Mouse (Mus musculus): ENCODE data around the gene Phf10. TPM values are rescaled to one million over a fixed set of nuclear protein-coding genes. Genes with fewer than 3 reads are reported as not detected.
A peak's percentile ranks its signal among the peaks of the same experiment; 100 is the strongest.
"Not testable (repeated sequence)": the region's sequence is repeated elsewhere in the genome, so short reads cannot be mapped to it uniquely, and the experiment has no call there.

Gene Phf10
- polyA plus RNA-seq, 1 experiment from 2014 or later, result 22.6 TPM

- H3K27ac ChIP-seq, result no peak overlapping the region
- no peaks in the 10 kb centered on the region for H3K27me3 ChIP-seq (ENCODE audit: control insufficient read depth, insufficient read depth, low read length)
- H3K4me1 ChIP-seq (replicated peaks; ENCODE audit: control insufficient read depth, insufficient read depth, low read length), result no peaks in the 10 kb centered on the region
- no peak for DNase-seq (ENCODE audit: low spot score)
- H3K4me3 ChIP-seq (replicated peaks; ENCODE audit: low read length), result no peak overlapping the region
- no peak for ATAC-seq (ENCODE audit: low FRiP score)
- no peaks in the 10 kb centered on the region for H3K36me3 ChIP-seq (replicated peaks; ENCODE audit: control insufficient read depth, insufficient read depth)
- no peak overlapping the region for H3K4me2 ChIP-seq (replicated peaks)
- 37% methylated on average over 1 of the region's 1 CpGs for WGBS
- H3K9ac ChIP-seq, result no peak overlapping the region
- no peaks in the 10 kb centered on the region for H3K9me3 ChIP-seq (ENCODE audit: control insufficient read depth, low read length)
Measured at GRCm38 (mm10) chr17:14906611-14907010, 54.5 kb downstream of the Phf10 start.

DNA sequence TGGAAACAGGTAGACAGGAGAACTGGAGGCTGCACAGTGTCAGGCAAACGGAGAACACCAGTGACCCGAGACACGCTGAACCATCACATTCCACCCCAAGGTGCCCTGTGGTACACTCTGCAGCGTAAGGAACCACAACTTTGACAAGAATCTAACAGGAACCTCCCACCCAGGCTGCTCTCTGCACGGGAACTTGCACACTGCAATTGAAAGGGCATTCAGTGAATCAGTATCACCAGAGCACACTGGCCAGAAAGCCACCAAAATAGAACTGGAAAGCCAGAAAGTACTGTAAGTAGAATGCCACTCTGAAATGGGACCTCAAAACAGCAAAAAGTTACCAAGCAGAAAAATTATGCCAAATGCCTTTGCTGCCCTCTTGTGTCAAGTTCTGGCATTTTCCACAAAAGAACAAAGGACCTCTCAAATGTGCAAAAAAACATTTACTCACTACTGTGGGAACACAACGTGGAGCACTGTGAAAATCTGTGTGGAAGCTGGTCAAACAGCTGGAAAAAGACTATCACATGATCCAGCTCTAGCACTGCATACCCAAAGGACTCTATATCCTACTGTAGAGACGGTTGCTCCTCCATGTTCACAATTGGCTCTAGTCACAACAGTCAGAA, 56.3 kb downstream of the Phf10 start:
- no peaks in the 10 kb centered on the region for H3K4me1 ChIP-seq (replicated peaks; ENCODE audit: control insufficient read depth, insufficient read depth, low read length)
- H3K9ac ChIP-seq, result peak overlapping the region; percentile 29
- no peaks in the 10 kb centered on the region for H3K9me3 ChIP-seq (ENCODE audit: control insufficient read depth, low read length)
- no peak overlapping the region for H3K4me3 ChIP-seq (replicated peaks; ENCODE audit: low read length)
- 57% methylated on average over 7 of the region's 7 CpGs for WGBS
- DNase-seq (ENCODE audit: low spot score), result peak; percentile 95
- no peak overlapping the region for H3K27ac ChIP-seq
- no peaks in the 10 kb centered on the region for H3K27me3 ChIP-seq (ENCODE audit: control insufficient read depth, insufficient read depth, low read length)
- H3K36me3 ChIP-seq (replicated peaks; ENCODE audit: control insufficient read depth, insufficient read depth), result no peaks in the 10 kb centered on the region
- no peak overlapping the region for H3K4me2 ChIP-seq (replicated peaks)
- peak; percentile 68 for ATAC-seq (ENCODE audit: low FRiP score)

GRCm38 (mm10) chr17:14904206-14904605, 56.9 kb downstream of the Phf10 start:
- WGBS, result 89% methylated on average over 6 of the region's 6 CpGs
- no peak for DNase-seq (ENCODE audit: low spot score)
- H3K4me1 ChIP-seq (replicated peaks; ENCODE audit: control insufficient read depth, insufficient read depth, low read length), result no peaks in the 10 kb centered on the region
- H3K9ac ChIP-seq, result no peak overlapping the region
- H3K36me3 ChIP-seq (replicated peaks; ENCODE audit: control insufficient read depth, insufficient read depth), result no peaks in the 10 kb centered on the region
- ATAC-seq (ENCODE audit: low FRiP score), result no peak
- H3K27ac ChIP-seq, result no peak overlapping the region
- H3K27me3 ChIP-seq (ENCODE audit: control insufficient read depth, insufficient read depth, low read length), result no peaks in the 10 kb centered on the region
- H3K4me2 ChIP-seq (replicated peaks), result no peak overlapping the region
- no peaks in the 10 kb centered on the region for H3K9me3 ChIP-seq (ENCODE audit: control insufficient read depth, low read length)
- no peak overlapping the region for H3K4me3 ChIP-seq (replicated peaks; ENCODE audit: low read length)

- Histone ChIP-seq H3K4me2 (replicated peaks) (no peak overlapping the region), H3K27ac (no peak overlapping the region), H3K4me1 (replicated peaks; ENCODE audit: control insufficient read depth, insufficient read depth, low read length) (no peaks in the 10 kb centered on the region), H3K9ac (no peak overlapping the region), H3K4me3 (replicated peaks; ENCODE audit: low read length) (no peak overlapping the region), H3K36me3 (replicated peaks; ENCODE audit: control insufficient read depth, insufficient read depth) (no peaks in the 10 kb centered on the region), H3K9me3 (ENCODE audit: control insufficient read depth, low read length) (no peaks in the 10 kb centered on the region), H3K27me3 (ENCODE audit: control insufficient read depth, insufficient read depth, low read length) (no peaks in the 10 kb centered on the region)
- no peak for ATAC-seq (ENCODE audit: low FRiP score)
- no peak for DNase-seq (ENCODE audit: low spot score)
- WGBS, result 82% methylated on average over 3 of the region's 3 CpGs
Measured at GRCm38 (mm10) chr17:14903212-14903611, 57.9 kb downstream of the Phf10 start.

DNA sequence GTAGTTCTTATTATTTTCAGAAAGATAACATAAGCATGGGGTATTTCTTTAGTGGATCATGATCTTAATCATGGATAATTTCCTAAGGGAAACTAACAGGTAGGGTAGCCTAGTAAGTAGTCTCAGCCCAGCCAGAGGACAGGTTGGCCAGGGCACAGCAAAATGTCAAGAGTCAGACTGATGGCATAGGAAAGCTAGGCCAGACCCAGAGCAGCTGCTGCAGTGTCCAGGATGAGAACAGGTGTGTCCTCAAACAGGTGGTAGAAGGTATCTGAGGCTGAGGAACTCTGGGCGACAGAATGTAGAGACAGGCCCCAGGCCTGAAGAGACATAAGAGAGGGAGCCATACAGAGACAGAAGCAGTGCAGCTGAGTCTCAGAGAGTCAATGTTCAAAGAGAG, 62.1 kb downstream of the Phf10 start:
- Histone ChIP-seq H3K27ac (no peak overlapping the region), H3K9ac (no peak overlapping the region), H3K27me3 (ENCODE audit: control insufficient read depth, insufficient read depth, low read length) (no peaks in the 10 kb centered on the region), H3K4me3 (replicated peaks; ENCODE audit: low read length) (no peak overlapping the region), H3K9me3 (ENCODE audit: control insufficient read depth, low read length) (no peaks in the 10 kb centered on the region), H3K36me3 (replicated peaks; ENCODE audit: control insufficient read depth, insufficient read depth) (no peaks in the 10 kb centered on the region), H3K4me2 (replicated peaks) (no peak overlapping the region), H3K4me1 (replicated peaks; ENCODE audit: control insufficient read depth, insufficient read depth, low read length) (no peaks in the 10 kb centered on the region)
- ATAC-seq (ENCODE audit: low FRiP score) (no peak), DNase-seq (ENCODE audit: low spot score) (no peak)
- WGBS, result 71% methylated on average over 1 of the region's 1 CpGs

GRCm38 (mm10) chr17:14895058-14895457, 66.0 kb downstream of the Phf10 start:
- not testable (repeated sequence) for ATAC-seq (ENCODE audit: low FRiP score)

More at GRCm38 (mm10) chr17:14895058-14895457, 66.0 kb downstream of the Phf10 start:
- H3K27ac ChIP-seq; H3K9ac ChIP-seq; H3K36me3 ChIP-seq (replicated peaks; ENCODE audit: control insufficient read depth, insufficient read depth); H3K4me3 ChIP-seq (replicated peaks; ENCODE audit: low read length); DNase-seq (ENCODE audit: low spot score); H3K27me3 ChIP-seq (ENCODE audit: control insufficient read depth, insufficient read depth, low read length); H3K4me1 ChIP-seq (replicated peaks; ENCODE audit: control insufficient read depth, insufficient read depth, low read length); H3K9me3 ChIP-seq (ENCODE audit: control insufficient read depth, low read length); H3K4me2 ChIP-seq (replicated peaks): not testable (repeated sequence)

Other genes with a start within 250 kb of the Phf10 start
- gene Wdr27, start 18.1 kb downstream of the Phf10 start, polyA plus RNA-seq (2014; fragmentation: Nextera tagmentation; extraction: Ambion mirVana), result 7.2 and 9.8 TPM in 2 replicates
- gene 1600012H06Rik, start 18.1 kb downstream of the Phf10 start, polyA plus RNA-seq (2014; fragmentation: Nextera tagmentation; extraction: Ambion mirVana), result 25.6 and 26.6 TPM in 2 replicates
- 4.2 and 7.5 TPM in 2 replicates for gene 9030025P20Rik, start 17.2 kb upstream of the Phf10 start, polyA plus RNA-seq (2014; fragmentation: Nextera tagmentation; extraction: Ambion mirVana)
- gene Gm3417, start 17.5 kb upstream of the Phf10 start, polyA plus RNA-seq (2014; fragmentation: Nextera tagmentation; extraction: Ambion mirVana), result 0.71 TPM in 1 of 2 replicates, not detected in the other
- gene Gm3435, start 48.9 kb upstream of the Phf10 start, polyA plus RNA-seq (2014; fragmentation: Nextera tagmentation; extraction: Ambion mirVana), result 4.3 and 4.6 TPM in 2 replicates
- 68.0 and 70.8 TPM in 2 replicates for gene Ermard, start 79.9 kb upstream of the Phf10 start, polyA plus RNA-seq (2014; fragmentation: Nextera tagmentation; extraction: Ambion mirVana)
- gene Tcte3, start 80.2 kb upstream of the Phf10 start, polyA plus RNA-seq (2014; fragmentation: Nextera tagmentation; extraction: Ambion mirVana), result 0.52 TPM in 1 of 2 replicates, not detected in the other
- gene Gm3448, start 80.3 kb upstream of the Phf10 start, polyA plus RNA-seq (2014; fragmentation: Nextera tagmentation; extraction: Ambion mirVana), result 3.4 and 3.7 TPM in 2 replicates

Measured in hindbrain, embryonic 14.5 days (tissue).